Mouse (Mus musculus) right cerebral cortex, adult 18-20 months (tissue): ENCODE data around the gene Ppa2.

Source experiments
- DNase-seq: peaks from one replicate; pipeline ENCODE4 v3.0.0; 2022; ENCODE audit warnings: mixed read lengths

Ppa2 gene

DNA sequence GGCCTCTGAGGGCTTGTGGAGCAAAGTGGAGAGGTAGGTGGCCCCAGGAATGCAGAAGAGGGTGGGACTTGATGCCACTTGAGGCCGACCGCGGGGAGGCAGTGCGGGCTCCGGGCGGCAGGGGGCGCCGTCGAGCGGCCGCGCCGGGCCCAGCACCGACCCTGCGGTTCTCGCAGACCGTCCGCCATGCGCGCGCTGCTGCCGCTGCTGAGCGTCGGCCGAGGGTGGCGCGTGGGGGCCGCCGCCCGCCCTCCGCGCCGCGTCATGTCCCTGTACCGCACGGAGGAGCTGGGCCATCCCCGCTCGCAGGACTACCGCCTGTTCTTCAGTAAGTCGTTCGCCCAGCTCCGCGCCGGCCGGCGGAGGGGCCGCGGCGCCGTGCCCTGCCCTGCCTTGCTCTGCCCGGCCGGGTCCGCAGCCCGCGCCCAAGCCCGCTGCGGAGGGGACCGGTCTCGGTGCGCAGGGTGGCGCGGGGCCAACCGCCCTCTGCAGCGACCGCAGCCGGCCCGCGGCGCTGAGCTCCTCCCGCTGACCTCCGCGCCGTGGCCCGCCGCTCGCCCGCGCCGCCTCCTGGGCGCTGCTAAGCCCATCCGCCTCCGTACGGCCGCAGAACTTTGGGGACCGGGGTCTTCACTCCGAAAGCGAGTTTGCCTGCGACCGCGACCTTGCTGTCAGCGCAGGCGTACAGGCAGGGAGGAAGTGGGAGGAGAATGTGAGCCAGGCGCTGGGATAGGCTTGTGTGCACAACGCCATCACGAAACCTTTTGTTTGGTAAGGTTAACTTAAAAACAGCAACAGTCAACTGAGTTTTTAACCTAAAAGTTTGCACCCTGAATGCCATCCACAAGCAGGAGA, at the start of gene Ppa2:
Ppa2 (plus strand) TSS at position 157 of the 855 bp plus-strand sequence.
- peak; percentile 87 for DNase-seq

DNA sequence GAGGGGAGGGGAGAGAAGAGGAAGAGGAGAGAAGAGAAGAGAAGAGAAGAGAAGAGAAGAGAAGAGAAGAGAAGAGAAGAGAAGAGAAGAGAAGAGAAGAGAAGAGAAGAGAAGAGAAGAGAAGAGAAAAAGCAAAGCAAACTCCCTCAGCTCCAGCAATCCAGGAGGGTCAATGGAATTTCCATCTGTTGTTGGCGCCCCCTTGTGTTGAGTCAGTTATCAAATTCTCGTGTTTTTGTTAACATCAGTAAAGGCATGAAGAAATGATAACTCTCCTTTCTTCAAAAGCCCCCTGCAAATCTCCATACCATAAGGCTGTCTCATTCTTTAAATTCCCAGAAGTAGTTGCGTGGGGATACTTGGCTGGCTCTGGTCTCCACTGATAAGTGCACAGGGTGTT, 38.0 kb upstream of the Ppa2 start:
- peak; percentile 73 for DNase-seq

- DNase-seq, result no peak
Measured at GRCm38 (mm10) chr3:133284587-133284986, 25.3 kb upstream of the Ppa2 start.

- DNase-seq, result no peak
Measured at GRCm38 (mm10) chr3:133288795-133289194, 21.1 kb upstream of the Ppa2 start.

DNA sequence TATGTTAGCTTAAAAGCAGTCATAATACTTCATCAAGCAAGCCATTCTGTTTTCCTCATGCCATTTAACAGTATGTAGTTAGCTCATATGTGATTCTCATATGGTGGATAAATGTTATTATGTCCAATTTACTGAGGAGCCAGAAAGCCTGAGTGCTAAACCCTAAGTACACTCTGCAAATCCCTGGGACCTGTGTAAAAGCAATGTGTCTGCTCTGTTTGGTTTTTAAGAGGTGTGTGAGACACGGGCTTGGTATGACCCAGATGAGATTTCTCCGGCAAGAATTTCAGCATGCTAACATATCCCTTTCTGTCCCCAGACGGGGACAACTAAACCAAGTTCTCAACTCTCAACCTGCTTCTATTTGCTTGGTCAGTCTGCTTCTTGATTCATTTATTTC, 5.6 kb upstream of the Ppa2 start:
- DNase-seq, result no peak

DNA sequence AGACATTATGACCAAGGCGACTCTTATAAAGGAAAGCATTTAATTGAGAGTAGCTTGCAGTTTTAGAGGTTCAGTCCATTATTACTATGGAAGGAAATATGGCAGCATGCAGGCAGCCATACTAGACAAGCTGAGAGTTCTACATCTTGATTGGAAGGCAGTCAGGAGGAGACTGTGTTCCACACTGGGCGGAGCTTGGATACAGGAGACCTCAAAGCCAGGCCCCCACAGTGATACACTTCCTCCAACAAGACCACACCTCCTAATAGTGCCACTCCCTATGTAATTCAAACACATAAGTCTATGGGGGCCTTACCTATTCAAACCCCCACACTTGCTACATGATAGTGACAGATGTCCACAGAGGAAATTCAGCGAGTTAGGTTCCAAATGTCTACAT, 1.5 kb upstream of the Ppa2 start:
- no peak for DNase-seq

GRCm38 (mm10) chr3:133309359-133309758, 551 bp upstream of the Ppa2 start:
- no peak for DNase-seq

- no peak for DNase-seq
Measured at GRCm38 (mm10) chr3:133310809-133311179, 884 bp downstream of the Ppa2 start.

GRCm38 (mm10) chr3:133312331-133312730, 2.4 kb downstream of the Ppa2 start:
- DNase-seq, result no peak

DNA sequence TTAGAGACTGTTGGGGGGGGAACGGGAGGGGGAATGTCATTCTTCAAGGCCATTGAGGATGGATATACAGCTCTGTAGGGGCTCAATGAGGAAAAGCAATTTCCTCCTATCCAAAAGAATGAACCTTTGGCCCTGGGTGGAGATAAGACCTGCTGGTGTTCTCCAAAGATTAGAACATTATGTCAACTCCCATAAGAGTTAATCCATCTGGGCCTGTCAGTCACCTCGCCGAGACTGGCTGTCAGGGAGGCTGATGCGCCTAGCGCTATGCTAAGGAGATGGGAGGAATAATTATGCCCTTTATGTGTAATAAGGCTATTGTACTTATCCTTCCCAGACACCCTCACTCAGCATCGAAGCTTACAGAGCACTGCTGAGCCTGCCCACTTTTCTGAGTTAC, 2.9 kb downstream of the Ppa2 start:
- DNase-seq, result no peak

GRCm38 (mm10) chr3:133313491-133314199, 3.7 kb downstream of the Ppa2 start:
- DNase-seq, result no peak

DNA sequence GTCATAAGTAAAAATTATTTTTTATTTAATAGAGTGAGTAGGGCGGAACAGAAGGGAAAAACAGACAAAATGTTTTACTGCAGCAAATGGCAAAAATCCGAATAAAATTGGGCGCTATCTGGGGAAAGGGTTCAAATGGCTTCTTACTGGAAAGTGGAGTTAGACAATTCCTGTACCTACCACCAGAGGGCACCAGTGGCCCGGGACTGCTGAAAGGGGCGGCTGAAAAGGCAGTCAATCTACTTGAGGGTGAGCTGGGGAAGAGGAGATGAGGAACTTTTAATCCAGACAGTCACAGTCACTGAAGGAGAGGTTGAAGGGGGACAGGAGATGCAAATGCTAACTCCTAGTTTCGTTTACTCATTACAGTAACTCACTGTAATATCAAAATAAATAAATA, 4.6 kb downstream of the Ppa2 start:
- peak; percentile 67 for DNase-seq

GRCm38 (mm10) chr3:133315011-133315410, 5.1 kb downstream of the Ppa2 start:
- no peak for DNase-seq

DNA sequence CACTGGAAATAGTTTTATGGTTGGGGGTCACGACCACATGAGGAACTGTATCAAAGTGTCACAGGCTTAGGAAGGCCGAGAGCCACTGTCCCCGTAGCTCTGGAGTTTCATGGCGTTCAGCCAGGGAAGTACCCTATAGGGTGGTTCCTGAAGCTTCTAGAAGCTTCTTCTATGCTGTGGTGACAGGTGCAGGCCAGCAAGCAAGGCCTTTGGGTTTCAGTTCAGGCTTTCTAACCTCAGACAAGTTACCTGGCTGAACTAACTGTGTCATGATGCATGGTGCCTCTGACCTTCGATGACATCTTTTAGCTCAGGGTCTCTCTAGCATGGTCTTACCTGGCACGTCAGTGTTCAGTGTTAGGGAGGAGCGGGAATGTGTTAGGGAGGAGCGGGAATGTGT, 5.7 kb downstream of the Ppa2 start:
- no peak for DNase-seq

GRCm38 (mm10) chr3:133317845-133318244, 7.9 kb downstream of the Ppa2 start:
- no peak for DNase-seq

GRCm38 (mm10) chr3:133318596-133318995, 8.7 kb downstream of the Ppa2 start:
- DNase-seq, result no peak

DNA sequence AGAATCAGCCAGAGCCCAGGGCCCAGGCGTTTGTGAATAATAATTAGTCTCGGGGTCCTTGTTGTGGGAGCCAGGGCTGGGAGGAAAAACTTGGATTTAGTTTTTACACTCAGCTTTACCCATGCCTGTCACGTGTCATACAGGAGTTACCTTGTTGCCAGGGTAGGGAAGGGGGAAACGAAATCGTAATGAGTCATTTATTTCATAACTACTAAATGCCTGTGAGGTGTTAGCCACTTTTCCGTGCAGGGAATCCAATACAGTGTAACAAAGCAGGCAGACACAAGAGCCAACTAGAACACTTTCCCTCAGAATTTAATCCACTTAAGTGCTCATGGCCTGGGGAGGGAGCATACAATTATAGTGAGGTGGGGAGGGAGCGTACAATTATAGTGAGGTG, 9.9 kb downstream of the Ppa2 start:
- no peak for DNase-seq

DNA sequence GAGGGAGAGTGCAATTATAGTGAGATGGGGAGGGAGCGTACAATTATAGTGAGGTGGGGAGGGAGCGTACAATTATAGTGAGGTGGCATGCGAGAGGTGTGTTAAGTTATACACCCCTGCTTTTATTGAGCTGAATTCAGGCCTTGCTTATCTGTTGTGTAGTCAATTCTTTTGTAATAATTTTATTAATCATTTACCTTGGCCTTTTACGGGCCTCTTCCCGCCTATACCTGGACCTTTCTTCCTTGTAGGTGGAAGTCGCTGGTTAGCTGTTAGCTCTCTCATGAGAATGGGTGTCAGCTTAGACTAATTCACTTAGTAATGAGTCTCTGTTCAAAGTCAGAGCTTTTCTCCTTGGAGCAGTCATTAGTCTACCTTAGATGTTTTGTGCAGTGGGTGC, 10.4 kb downstream of the Ppa2 start:
- no peak for DNase-seq

DNA sequence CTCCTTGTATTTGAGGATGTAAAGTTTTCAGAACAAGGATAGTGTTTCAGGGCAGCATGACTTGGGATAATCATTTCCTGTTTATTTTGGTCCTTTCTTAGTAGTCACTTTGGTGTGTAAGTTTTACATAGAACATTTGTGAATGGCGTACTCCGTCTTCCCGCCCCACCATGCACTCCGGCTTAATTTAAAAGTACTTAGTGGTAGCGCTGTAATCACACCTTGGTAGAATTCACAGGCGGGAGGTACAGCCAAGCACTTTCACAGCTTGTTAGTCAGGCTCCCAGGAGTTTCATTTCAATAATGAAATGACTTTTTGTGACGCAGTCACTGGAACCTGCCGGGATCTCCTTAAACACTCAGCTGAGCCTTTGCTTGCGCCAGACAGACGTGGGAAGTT, 12.0 kb downstream of the Ppa2 start:
- DNase-seq, result no peak

- DNase-seq, result no peak
Measured at GRCm38 (mm10) chr3:133322552-133322951, 12.6 kb downstream of the Ppa2 start.

GRCm38 (mm10) chr3:133325135-133325534, 15.2 kb downstream of the Ppa2 start:
- no peak for DNase-seq

- no peak for DNase-seq
Measured at GRCm38 (mm10) chr3:133328551-133328950, 18.6 kb downstream of the Ppa2 start.

DNA sequence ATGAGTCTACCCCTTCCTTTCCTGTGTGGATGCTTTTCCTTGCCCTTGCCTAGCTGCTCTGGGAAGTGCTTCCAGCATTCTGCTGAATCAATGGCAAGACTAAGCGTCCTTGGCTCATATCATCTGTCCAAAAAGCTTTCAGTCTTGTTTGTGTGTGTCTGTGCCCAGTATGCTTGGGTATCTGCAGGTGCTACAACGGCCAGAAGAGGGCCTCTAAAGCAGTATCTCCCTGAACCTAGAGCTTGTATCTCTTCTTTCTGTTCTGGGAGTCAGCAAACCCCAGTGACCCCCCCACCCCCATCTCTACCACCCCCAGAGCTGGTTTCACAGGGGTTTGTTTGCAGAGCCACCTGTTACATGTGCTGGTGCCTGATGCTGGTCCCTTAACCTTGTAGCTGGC, 19.5 kb downstream of the Ppa2 start:
- no peak for DNase-seq

- no peak for DNase-seq
Measured at GRCm38 (mm10) chr3:133331184-133331866, 21.4 kb downstream of the Ppa2 start.
